In genomic region chr3:93870635-93871034, GRCm38 (mm10) we compare ENCODE assay signal across 13 mouse cellular contexts. TPM values are rescaled to one million over a fixed set of nuclear protein-coding genes. Genes with fewer than 3 reads are reported as not detected.
"Had no signal": no experiment of that assay in that cellular context is flagged by ENCODE, and none has a peak within 500 bp of the region (broad histone marks: within the 10 kb centered on the region; RNA-seq: fewer than 3 reads in every experiment).

No protein-coding gene starts in this region.

RNA-seq across cellular contexts. Expression of gene Tdpoz3, which starts 44.8 kb away (rescaled TPM):
- total RNA-seq: neutrophil, adult 5-6 weeks had no signal
- polyA plus RNA-seq: neural tube, embryonic 13.5 days; neural tube, embryonic 14.5 days; neural tube, embryonic 15.5 days; small intestine, adult 2 months; spleen, adult 2 months; stomach, embryonic 14.5 days; stomach, embryonic 15.5 days; stomach, embryonic 16.5 days; testis, adult 2 months; thymus, adult 2 months; thymus, postnatal 0 days; urinary bladder, adult 2 months had no signal
